Mouse (Mus musculus) olfactory bulb, adult 2 months (tissue): Measurements from ENCODE around the gene Antxr2.

Experiments
- CTCF ChIP-seq: fragments of 200-500 bp; IDR thresholded peaks from 2 replicates; pipeline ENCODE4 v1.5.1; 2012; ENCODE audit warnings: low read depth, mild to moderate bottlenecking, low read length, moderate library complexity; ENCODE audit not compliant: insufficient read depth
- POLR2A ChIP-seq: fragments of 200-500 bp; IDR thresholded peaks from 2 replicates; pipeline ENCODE4 v1.6.1; 2012; ENCODE audit warnings: mild to moderate bottlenecking, low read depth, low read length, moderate library complexity; ENCODE audit not compliant: insufficient read depth

GRCm38 (mm10) chr5:97851981-97852748, 178.7 kb downstream of the Antxr2 start:
- TF ChIP-seq CTCF: no peak
- no peak for TF ChIP-seq POLR2A
